Mouse (Mus musculus) kidney, adult 2 months (tissue): Measurements from ENCODE around the gene Tespa1.

Experiments
- CTCF ChIP-seq: fragments of 200-500 bp; conservative IDR thresholded peaks from 2 replicates; pipeline ENCODE4 v1.5.1; 2011; ENCODE audit warnings: low read depth, mild to moderate bottlenecking, control low read depth, low read length, moderate library complexity, mixed read lengths; ENCODE audit not compliant: insufficient read depth, insufficient read length
- POLR2A ChIP-seq: fragments of 200-500 bp; IDR thresholded peaks from one replicate; pipeline ENCODE4 v1.6.1; 2011; ENCODE audit warnings: low read depth, low read length, control low read depth

DNA sequence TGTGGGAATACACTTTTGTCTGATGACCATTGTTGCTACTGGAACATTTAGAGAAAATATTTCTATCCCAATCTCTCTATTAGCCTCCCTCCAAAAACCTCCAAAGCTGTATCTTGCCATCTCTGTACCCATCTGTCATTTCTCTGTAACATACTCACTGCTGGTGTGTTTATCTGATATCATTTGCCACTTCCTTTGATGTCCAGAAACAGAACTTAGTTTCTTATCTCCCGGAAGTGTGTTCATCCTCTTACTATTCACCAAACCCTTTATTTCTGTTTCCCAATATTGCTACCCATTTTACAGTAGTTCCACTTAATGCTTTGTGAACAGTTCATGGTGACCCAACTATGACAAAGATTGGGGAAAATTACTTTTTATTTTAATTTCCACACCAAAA is 13.7 kb downstream of the Tespa1 start:
- TF ChIP-seq CTCF (no peak), POLR2A (no peak)
